Mouse (Mus musculus): ENCODE measurements around the gene Dld. TPM values are rescaled to one million over a fixed set of nuclear protein-coding genes. Genes with fewer than 3 reads are reported as not detected.

The Dld gene
- polyA plus RNA-seq, 1 experiment from 2014 or later: 74.2 TPM

DNA sequence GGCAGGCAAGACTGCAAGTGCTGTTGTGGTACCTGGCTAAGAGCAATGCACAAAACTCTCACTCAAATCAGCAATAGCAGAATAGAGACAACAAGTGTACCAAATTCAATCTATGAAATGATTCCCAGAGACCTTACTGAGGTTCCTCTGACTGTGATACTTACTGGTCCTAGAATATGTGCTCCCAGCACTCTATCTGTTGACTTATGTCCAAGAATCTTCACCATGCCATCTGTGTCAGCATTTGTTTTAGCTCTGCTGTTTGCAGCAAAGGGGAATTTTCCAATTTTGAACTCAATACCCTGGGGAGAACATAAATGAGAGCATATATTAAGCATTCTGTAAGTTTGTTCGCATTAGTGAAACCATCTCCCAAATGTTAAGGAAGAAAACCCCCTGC is 18.0 kb downstream of the Dld start:
- no peak overlapping the region for H3K9ac ChIP-seq (ENCODE audit: low read depth, low read length)
- 94% methylated on average over 1 of the region's 1 CpGs for WGBS (ENCODE audit: insufficient replicate concordance)
- no peaks in the 10 kb centered on the region for H3K9me3 ChIP-seq (replicated peaks; ENCODE audit: control insufficient read depth, low read length)
- no peaks in the 10 kb centered on the region for H3K27me3 ChIP-seq (ENCODE audit: control insufficient read depth, insufficient read depth, low read depth, low read length)
- H3K36me3 ChIP-seq (ENCODE audit: control insufficient read depth, insufficient read depth): peaks cover 24% of the 10 kb centered on the region
- H3K4me3 ChIP-seq (ENCODE audit: low read depth, low read length): no peak overlapping the region
- H3K27ac ChIP-seq (ENCODE audit: low read length): no peak overlapping the region
- ATAC-seq (ENCODE audit: low read depth): no peak
- no peaks in the 10 kb centered on the region for H3K4me1 ChIP-seq (ENCODE audit: control insufficient read depth, low read depth, low read length)
- H3K4me2 ChIP-seq (ENCODE audit: low read depth, low read length): no peak overlapping the region

DNA sequence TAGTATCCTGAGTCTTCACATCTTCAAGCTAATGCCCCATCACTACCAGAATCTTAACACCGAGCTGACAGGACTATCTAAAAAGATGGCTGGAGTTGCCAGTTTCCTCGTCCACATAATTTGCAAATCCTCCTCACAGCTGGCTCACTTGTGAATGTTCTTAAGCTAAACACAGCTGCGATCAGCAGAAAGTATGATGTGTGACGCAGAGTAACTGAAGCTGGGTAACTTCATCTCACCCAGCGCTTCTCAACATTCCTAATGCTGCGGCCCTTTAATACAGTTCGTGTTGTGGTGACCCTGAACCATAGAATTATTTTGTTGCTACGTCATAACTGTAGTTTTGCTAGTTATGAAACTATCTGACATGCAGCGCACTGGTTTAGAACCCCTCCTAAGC is 24.1 kb downstream of the Dld start:
- Histone ChIP-seq H3K4me1 (ENCODE audit: control insufficient read depth, low read depth, low read length) (no peaks in the 10 kb centered on the region), H3K9ac (ENCODE audit: low read depth, low read length) (no peak overlapping the region), H3K27me3 (ENCODE audit: control insufficient read depth, insufficient read depth, low read depth, low read length) (no peaks in the 10 kb centered on the region), H3K4me2 (ENCODE audit: low read depth, low read length) (no peak overlapping the region), H3K36me3 (ENCODE audit: control insufficient read depth, insufficient read depth) (no peaks in the 10 kb centered on the region; the same call in 1 of the 2 replicates), H3K9me3 (replicated peaks; ENCODE audit: control insufficient read depth, low read length) (no peaks in the 10 kb centered on the region), H3K27ac (ENCODE audit: low read length) (no peak overlapping the region), H3K4me3 (ENCODE audit: low read depth, low read length) (no peak overlapping the region)
- no peak for ATAC-seq (ENCODE audit: low read depth)
- WGBS (ENCODE audit: insufficient replicate concordance): 76% methylated on average over 9 of the region's 9 CpGs

- 70% methylated on average over 9 of the region's 9 CpGs for whole genome bisulfite sequencing (ENCODE audit: insufficient replicate concordance)
- no peaks in the 10 kb centered on the region for H3K27me3 ChIP-seq (ENCODE audit: control insufficient read depth, insufficient read depth, low read depth, low read length)
- no peak overlapping the region for H3K9ac ChIP-seq (ENCODE audit: low read depth, low read length)
- H3K4me2 ChIP-seq (ENCODE audit: low read depth, low read length): no peak overlapping the region
- ATAC-seq (ENCODE audit: low read depth): no peak
- no peaks in the 10 kb centered on the region for H3K36me3 ChIP-seq (ENCODE audit: control insufficient read depth, insufficient read depth)
- H3K27ac ChIP-seq (ENCODE audit: low read length): no peak overlapping the region
- H3K9me3 ChIP-seq (replicated peaks; ENCODE audit: control insufficient read depth, low read length): no peaks in the 10 kb centered on the region
- no peak overlapping the region for H3K4me3 ChIP-seq (ENCODE audit: low read depth, low read length)
- H3K4me1 ChIP-seq (ENCODE audit: control insufficient read depth, low read depth, low read length): no peaks in the 10 kb centered on the region
Observed at GRCm38 (mm10) chr12:31323136-31323695, 28.0 kb downstream of the Dld start.

GRCm38 (mm10) chr12:31321532-31321931 is 29.7 kb downstream of the Dld start:
- ATAC-seq (ENCODE audit: low read depth): no peak
- no peaks in the 10 kb centered on the region for H3K4me1 ChIP-seq (ENCODE audit: control insufficient read depth, low read depth, low read length)
- H3K9me3 ChIP-seq (replicated peaks; ENCODE audit: control insufficient read depth, low read length): no peaks in the 10 kb centered on the region
- no peaks in the 10 kb centered on the region for H3K27me3 ChIP-seq (ENCODE audit: control insufficient read depth, insufficient read depth, low read depth, low read length)
- H3K4me2 ChIP-seq (ENCODE audit: low read depth, low read length): no peak overlapping the region
- H3K36me3 ChIP-seq (ENCODE audit: control insufficient read depth, insufficient read depth): no peaks in the 10 kb centered on the region
- WGBS (ENCODE audit: insufficient replicate concordance): 70% methylated on average over 1 of the region's 1 CpGs
- no peak overlapping the region for H3K27ac ChIP-seq (ENCODE audit: low read length)
- no peak overlapping the region for H3K4me3 ChIP-seq (ENCODE audit: low read depth, low read length)
- no peak overlapping the region for H3K9ac ChIP-seq (ENCODE audit: low read depth, low read length)

- ATAC-seq (ENCODE audit: low read depth): no peak
- Histone ChIP-seq H3K4me1 (ENCODE audit: control insufficient read depth, low read depth, low read length) (no peaks in the 10 kb centered on the region), H3K9me3 (replicated peaks; ENCODE audit: control insufficient read depth, low read length) (no peaks in the 10 kb centered on the region), H3K27ac (ENCODE audit: low read length) (no peak overlapping the region), H3K4me2 (ENCODE audit: low read depth, low read length) (no peak overlapping the region), H3K27me3 (ENCODE audit: control insufficient read depth, insufficient read depth, low read depth, low read length) (no peaks in the 10 kb centered on the region), H3K4me3 (ENCODE audit: low read depth, low read length) (no peak overlapping the region), H3K9ac (ENCODE audit: low read depth, low read length) (no peak overlapping the region), H3K36me3 (ENCODE audit: control insufficient read depth, insufficient read depth) (no peaks in the 10 kb centered on the region)
- WGBS (ENCODE audit: insufficient replicate concordance): 70% methylated on average over 13 of the region's 13 CpGs
Observed at GRCm38 (mm10) chr12:31320817-31321216, 30.4 kb downstream of the Dld start.

GRCm38 (mm10) chr12:31318409-31318963 is 32.8 kb downstream of the Dld start:
- Histone ChIP-seq H3K36me3 (ENCODE audit: control insufficient read depth, insufficient read depth) (no peaks in the 10 kb centered on the region), H3K4me1 (ENCODE audit: control insufficient read depth, low read depth, low read length) (no peaks in the 10 kb centered on the region), H3K9me3 (replicated peaks; ENCODE audit: control insufficient read depth, low read length) (no peaks in the 10 kb centered on the region), H3K4me2 (ENCODE audit: low read depth, low read length) (no peak overlapping the region), H3K9ac (ENCODE audit: low read depth, low read length) (no peak overlapping the region), H3K27me3 (ENCODE audit: control insufficient read depth, insufficient read depth, low read depth, low read length) (no peaks in the 10 kb centered on the region), H3K4me3 (ENCODE audit: low read depth, low read length) (no peak overlapping the region), H3K27ac (ENCODE audit: low read length) (no peak overlapping the region)
- WGBS (ENCODE audit: insufficient replicate concordance): 76% methylated on average over 10 of the region's 10 CpGs
- no peak for ATAC-seq (ENCODE audit: low read depth)

DNA sequence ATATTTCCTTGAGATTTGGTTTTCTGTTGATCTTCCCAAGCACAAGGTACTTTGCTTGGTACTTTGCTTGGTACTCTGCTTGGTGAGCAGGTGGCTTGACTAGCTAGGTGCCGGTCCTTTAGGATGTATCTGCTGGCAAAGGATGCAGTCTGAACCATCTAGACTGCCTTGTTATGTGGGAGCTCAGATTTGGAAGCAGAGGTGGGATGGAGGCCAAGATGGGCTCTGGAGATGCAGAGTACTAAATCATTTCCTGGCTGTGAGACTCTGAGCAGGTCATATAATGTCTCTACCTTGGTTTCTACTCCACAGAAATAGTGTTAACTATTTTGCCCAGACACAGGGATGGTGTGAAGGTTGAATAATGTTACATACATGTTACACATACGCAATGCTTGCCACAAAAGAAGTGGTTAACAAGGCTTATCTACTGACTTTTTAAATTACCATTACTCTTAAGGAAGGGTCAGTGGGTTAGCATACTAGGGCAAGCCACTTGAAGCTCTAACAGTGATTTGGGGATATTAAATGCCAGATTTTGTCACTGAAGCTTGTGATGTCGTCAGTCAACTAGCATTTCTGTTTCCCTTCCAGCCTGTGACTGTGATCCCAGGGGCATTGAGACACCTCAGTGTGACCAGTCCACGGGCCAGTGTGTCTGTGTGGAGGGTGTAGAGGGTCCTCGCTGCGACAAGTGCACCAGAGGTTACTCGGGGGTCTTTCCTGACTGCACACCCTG is 33.4 kb downstream of the Dld start:
- 64% methylated on average over 7 of the region's 7 CpGs for WGBS (ENCODE audit: insufficient replicate concordance)
- no peak for ATAC-seq (ENCODE audit: low read depth)
- Histone ChIP-seq H3K27me3 (ENCODE audit: control insufficient read depth, insufficient read depth, low read depth, low read length) (no peaks in the 10 kb centered on the region), H3K27ac (ENCODE audit: low read length) (no peak overlapping the region), H3K36me3 (ENCODE audit: control insufficient read depth, insufficient read depth) (no peaks in the 10 kb centered on the region), H3K4me2 (ENCODE audit: low read depth, low read length) (no peak overlapping the region), H3K4me1 (ENCODE audit: control insufficient read depth, low read depth, low read length) (no peaks in the 10 kb centered on the region), H3K9ac (ENCODE audit: low read depth, low read length) (no peak overlapping the region), H3K4me3 (ENCODE audit: low read depth, low read length) (no peak overlapping the region), H3K9me3 (replicated peaks; ENCODE audit: control insufficient read depth, low read length) (no peaks in the 10 kb centered on the region)

DNA sequence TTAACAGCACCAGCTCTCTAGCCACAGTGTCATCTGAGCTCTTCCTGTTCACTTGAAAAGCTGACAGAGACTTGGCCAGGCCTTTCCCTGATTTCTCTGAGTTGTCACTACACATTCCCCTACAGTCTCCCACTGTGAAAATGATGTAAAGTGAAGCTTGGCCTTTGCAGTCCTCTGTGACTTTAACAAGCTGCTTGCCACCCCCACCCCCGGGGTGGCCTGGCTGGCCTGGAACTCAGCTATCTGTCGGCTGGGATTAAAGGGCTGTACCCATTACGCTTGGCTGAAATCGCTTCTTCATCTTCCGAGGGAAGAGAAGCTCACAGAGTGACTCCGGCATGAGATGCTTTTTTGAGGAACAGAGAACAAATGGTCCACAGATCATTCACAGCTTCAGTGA is 35.3 kb downstream of the Dld start:
- Histone ChIP-seq H3K27me3 (ENCODE audit: control insufficient read depth, insufficient read depth, low read depth, low read length) (no peaks in the 10 kb centered on the region), H3K9me3 (replicated peaks; ENCODE audit: control insufficient read depth, low read length) (no peaks in the 10 kb centered on the region), H3K4me1 (ENCODE audit: control insufficient read depth, low read depth, low read length) (no peaks in the 10 kb centered on the region), H3K4me3 (ENCODE audit: low read depth, low read length) (no peak overlapping the region), H3K9ac (ENCODE audit: low read depth, low read length) (no peak overlapping the region), H3K27ac (ENCODE audit: low read length) (no peak overlapping the region), H3K4me2 (ENCODE audit: low read depth, low read length) (no peak overlapping the region), H3K36me3 (ENCODE audit: control insufficient read depth, insufficient read depth) (no peaks in the 10 kb centered on the region)
- WGBS (ENCODE audit: insufficient replicate concordance): 66% methylated on average over 6 of the region's 6 CpGs
- no peak for ATAC-seq (ENCODE audit: low read depth)

- no peak for ATAC-seq (ENCODE audit: low read depth)
- H3K27me3 ChIP-seq (ENCODE audit: control insufficient read depth, insufficient read depth, low read depth, low read length): no peaks in the 10 kb centered on the region
- no peaks in the 10 kb centered on the region for H3K9me3 ChIP-seq (replicated peaks; ENCODE audit: control insufficient read depth, low read length)
- no peak overlapping the region for H3K9ac ChIP-seq (ENCODE audit: low read depth, low read length)
- H3K4me2 ChIP-seq (ENCODE audit: low read depth, low read length): no peak overlapping the region
- 69% methylated on average over 7 of the region's 7 CpGs for WGBS (ENCODE audit: insufficient replicate concordance)
- H3K27ac ChIP-seq (ENCODE audit: low read length): no peak overlapping the region
- H3K4me3 ChIP-seq (ENCODE audit: low read depth, low read length): no peak overlapping the region
- H3K36me3 ChIP-seq (ENCODE audit: control insufficient read depth, insufficient read depth): no peaks in the 10 kb centered on the region
- no peaks in the 10 kb centered on the region for H3K4me1 ChIP-seq (ENCODE audit: control insufficient read depth, low read depth, low read length)
Observed at GRCm38 (mm10) chr12:31314310-31314709, 36.9 kb downstream of the Dld start.
